Mouse (Mus musculus) retina, adult 2 months (tissue): ENCODE results near the gene Dctn2.
A peak's percentile ranks its signal among the peaks of the same experiment; 100 is the strongest.

Source experiments
- DNase-seq: peaks from one replicate; pipeline ENCODE4 v3.0.0-alpha.2; 2012; ENCODE audit warnings: low read depth, low spot score

The Dctn2 gene

GRCm38 (mm10) chr10:127266112-127267091, at the start of gene Dctn2:
Gene Dctn2, plus strand, starts transcription at chr10:127266368.
- peak; percentile 82 for DNase-seq

GRCm38 (mm10) chr10:127216456-127216855, 49.7 kb upstream of the Dctn2 start:
- DNase-seq: no peak

DNA sequence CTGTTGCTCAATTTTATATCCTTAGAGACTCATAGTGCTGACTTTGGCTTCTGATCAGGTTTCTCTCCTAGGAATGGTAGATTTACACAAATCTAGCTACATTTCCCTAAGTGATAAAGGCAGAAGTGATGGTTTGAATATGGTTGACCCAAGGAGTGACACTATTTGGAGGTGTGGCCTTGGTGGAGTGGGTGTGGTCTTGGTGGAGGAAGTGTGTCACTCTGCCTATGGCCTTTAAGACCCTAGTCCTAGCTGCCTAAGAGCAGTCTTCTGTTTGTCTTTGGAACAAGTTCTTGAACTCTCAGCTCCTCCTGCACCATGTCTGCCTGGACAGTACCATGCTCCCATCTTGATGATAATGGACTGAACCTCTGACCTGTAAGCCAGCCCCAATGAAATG, 49.0 kb upstream of the Dctn2 start:
- DNase-seq: no peak

- no peak for DNase-seq
Measured at GRCm38 (mm10) chr10:127218339-127218738, 47.8 kb upstream of the Dctn2 start.

DNA sequence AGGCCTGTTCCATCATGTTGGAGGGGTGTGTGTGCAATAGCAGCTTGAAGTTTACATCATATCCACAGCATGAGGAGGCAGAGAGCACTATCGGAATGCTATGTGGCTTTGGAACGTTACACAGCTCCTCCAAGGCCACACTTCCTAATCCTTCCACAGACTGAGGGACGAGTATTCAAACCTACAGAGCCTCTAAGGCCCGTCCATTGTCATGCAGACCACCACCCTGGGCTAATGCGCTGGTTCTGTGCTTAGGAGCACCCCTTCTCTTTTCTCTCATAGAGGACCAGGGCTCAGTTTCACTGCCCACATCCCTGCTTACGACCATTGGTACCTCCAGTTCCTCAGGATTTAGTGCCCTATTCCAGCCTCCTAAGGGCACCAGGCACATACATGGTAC, 41.0 kb upstream of the Dctn2 start:
- DNase-seq: no peak

- DNase-seq: no peak
Measured at GRCm38 (mm10) chr10:127225732-127226131, 40.4 kb upstream of the Dctn2 start.

DNA sequence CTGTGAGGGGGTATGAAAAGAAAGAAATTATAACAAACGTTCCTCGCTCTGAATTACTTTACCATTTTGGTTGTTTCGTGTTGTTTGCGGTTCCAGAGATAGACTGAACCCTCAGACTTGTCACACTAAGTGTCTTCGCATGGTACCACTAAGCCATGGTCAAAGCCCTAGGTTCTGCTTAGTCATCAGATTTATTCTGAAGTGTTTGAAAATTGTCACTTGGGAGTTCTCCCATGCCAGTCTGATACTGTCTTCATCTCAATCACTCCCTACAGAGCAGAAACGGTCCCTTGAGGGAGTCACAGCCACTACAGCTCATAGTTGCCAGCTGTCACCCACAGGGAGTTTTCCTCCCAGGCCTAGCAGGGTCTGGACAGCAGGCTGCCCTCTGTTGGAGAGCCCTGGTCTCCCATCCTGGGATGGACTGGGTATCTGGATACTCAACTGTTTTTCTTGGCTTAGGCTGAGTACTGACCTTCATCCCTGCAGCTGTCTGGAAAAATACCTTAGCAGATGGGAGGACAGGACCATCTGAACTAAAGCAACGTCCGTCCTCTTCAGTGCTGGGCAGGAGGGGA, 39.8 kb upstream of the Dctn2 start:
- no peak for DNase-seq

DNA sequence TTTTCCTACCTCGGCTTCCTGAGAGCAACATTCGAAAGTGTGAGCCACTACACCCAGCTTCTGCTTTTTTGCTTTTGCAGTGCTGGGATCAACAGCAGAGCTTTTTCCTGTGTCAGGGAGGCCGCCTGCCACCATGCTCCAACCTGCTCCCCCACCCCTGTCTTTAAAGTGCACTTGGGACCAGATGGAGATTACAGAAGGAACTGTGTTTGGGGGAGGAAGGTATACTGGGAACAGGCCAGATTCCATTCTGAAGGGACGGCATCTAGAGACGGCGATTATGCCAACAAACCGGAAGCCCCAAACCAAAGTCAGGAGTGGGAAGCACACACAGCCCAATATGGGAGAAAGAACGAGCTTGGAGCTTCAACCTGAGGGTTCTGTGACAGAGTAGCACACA, 39.0 kb upstream of the Dctn2 start:
- no peak for DNase-seq

- DNase-seq: peak; percentile 62
Measured at GRCm38 (mm10) chr10:127228897-127229296, 37.3 kb upstream of the Dctn2 start.

DNA sequence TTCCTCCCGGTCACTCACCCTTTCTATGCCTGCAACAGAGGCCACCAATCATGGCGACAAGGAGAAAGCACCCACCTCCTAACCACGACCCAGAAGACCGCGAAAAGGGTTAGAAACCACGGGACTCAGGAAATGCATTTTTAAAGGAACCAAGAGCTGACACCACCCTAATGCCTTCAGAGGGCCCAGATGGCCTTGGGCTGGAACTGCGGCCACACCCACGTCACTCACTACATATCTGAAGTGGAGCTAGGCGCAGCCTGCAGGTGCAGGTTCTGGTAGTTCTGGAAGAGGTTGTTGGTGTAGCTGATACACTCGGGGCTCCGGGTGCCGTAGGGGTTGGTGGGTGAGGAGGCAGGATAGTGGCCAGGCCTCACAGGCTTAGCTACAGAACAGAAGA, 35.5 kb upstream of the Dctn2 start:
- DNase-seq: no peak

DNA sequence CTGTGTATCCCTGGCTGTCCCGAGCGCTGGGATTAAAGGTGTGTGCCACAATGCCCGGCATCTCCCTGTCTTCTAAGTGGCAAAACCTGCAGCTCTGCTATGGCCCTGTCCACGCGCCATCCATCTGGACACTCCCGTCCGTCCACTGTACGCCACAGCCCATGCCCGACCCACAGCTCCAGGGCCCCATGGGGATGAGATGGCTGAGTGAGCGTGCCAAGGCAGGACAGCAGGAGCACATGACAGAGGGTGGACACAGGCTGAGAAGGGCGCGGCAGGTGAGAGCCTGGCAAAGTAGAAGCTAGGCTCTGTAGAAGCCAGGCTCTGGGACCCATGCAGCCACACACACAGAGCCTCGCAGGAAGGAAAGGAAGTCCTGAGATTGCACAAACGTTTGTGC, 34.4 kb upstream of the Dctn2 start:
- no peak for DNase-seq

DNA sequence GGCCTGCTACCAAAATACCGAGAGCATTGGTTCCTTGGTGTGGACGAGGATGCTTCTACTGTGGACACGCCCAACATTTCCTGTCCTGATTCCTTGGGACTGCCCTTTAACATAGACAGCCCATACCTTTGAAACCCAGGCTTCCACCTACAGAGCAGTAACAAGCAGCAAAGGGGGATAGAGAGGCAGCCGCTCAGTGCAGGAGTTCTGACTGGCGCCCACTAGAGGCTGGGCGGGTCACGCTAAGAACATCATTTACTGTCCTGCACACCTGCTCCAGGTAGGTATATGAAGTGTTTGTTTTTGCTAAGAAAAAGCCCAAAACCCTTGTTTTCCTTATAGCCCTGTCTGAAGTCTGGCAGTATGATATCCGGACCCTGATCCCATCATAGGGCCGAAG, 33.0 kb upstream of the Dctn2 start:
- no peak for DNase-seq

- no peak for DNase-seq
Measured at GRCm38 (mm10) chr10:127236541-127236940, 29.6 kb upstream of the Dctn2 start.

GRCm38 (mm10) chr10:127238241-127238824, 27.8 kb upstream of the Dctn2 start:
- DNase-seq: no peak

DNA sequence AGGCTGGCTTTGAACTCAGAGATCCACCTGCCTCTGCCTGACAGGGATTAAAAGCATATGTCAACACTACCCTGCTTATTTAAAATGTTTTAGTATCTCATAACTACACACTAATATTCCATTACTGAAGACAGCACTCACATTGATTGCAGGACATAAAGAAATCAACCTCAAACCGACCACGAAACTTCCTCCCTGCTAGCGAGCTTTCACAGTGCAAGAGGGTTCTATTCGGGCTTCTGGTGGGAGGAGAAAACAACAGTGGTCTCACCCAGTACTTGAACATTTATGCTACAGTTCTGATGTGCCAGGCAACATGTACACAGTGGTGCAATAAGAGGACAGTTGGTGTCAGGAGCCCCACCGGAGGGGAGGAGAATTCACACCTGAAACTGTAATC, 15.4 kb upstream of the Dctn2 start:
- no peak for DNase-seq

DNA sequence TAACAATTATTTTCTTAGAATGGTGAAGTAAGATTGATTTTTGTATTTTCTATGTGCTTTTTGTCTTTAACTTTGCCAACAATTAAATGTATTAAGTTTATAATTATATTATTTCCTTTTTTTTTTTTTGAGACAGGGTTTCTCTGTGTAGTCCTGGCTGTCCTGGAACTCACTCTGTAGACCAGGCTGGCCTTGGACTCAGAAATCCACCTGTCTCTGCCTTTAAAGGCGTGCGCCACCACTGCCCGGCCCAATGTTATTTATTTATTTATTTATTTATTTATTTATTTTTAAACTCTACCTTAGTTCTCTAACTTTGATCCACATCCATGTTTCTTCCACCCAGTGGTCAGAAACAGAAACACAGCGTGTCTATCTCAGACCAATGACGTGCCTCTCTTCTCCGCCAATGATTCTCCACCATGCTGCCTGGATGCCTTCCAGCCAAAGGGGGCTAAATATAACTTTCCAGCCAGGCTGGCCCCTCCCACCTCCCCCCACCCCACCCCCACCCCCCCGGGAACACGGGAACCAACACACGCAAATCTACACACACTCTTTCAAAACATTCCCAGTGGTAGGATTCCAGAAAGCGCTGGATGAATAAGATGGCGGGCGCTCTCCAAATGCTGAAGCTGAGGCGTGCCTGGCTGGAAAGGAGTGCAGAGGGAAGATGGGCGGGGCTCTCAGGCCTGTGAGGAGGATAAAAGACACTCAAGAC, 10.4 kb upstream of the Dctn2 start:
- DNase-seq: no peak

GRCm38 (mm10) chr10:127257790-127258189, 8.4 kb upstream of the Dctn2 start:
- DNase-seq: no peak

DNA sequence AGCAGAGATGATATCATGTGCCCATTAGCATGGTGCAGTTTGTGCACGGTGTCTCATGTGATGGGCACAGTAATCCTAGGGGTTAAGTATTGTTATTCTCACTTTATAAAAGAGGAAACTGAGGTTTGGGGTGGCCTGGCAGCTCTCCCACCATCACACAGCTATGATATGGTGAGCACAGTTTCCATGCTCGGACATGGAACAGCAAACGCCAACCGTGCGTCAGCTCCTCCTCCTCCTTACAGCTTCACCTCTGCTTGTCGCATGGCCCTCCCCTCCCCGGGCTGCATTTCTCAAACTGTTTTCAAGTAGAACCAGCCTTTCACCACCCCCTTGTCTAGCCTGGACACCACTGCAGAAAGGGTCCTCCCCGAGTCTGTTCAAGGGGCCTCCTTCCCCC, 7.7 kb upstream of the Dctn2 start:
- no peak for DNase-seq

- no peak for DNase-seq
Measured at GRCm38 (mm10) chr10:127261706-127262547, 4.2 kb upstream of the Dctn2 start.

DNA sequence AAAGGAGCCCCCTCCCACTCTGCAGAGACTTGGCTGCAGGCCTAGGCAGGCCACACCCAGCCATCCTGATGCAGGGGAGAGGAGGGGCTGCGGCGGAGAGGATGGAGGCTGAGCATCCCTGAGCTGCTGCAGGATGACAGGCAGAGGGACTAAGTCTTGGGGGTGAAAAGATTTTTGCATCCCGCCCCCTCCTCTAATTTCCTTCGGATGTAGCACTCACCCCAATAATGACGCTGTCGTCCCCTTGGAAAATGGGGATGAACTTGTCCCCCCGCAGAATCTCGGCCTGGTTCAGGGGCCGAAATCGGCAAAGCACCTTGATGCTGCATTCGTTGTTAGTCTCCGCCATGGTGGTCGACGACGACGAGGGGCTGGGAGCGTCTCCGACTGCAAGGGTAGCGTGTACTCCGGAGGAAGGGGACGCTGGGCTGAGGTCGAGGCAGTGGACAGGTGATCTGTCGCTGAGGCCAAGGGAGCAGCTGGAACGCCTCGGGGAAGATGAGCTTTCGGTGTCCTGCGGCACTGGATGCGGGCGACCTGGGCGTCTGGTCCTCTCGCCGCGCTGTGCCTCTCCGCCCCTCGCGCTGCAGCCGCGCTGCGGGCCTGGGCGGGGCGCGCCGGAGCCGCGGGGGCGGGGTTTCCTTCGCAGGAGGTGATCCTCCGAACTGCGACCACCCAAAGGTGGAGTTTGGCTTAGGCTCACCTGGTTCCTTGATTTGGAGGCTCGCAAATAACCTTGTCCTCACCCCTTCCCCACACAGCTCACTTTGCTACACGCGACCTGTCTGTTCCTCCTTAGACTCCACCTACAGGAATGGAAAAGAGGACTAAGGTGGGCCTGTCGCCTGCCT, 3.4 kb upstream of the Dctn2 start, which contains the start of gene Kif5a:
TSS of gene Kif5a (minus strand) at position 801 of the 851 bp plus-strand sequence.
- no peak for DNase-seq
